Mouse (Mus musculus): ENCODE data around the gene Ccdc177. TPM values are rescaled to one million over a fixed set of nuclear protein-coding genes. Genes with fewer than 3 reads are reported as not detected.

Ccdc177 gene
- polyA plus RNA-seq, 1 experiment: not detected

GRCm38 (mm10) chr12:80786591-80786990, 26.1 kb upstream of the Ccdc177 start:
- no peak for DNase-seq
- Histone ChIP-seq H3K36me3 (ENCODE audit: control insufficient read depth, insufficient read depth, low read length) (no peaks in the 10 kb centered on the region), H3K4me1 (replicated peaks; ENCODE audit: control insufficient read depth, insufficient read depth, low read length) (peaks cover 3% of the 10 kb centered on the region), H3K27me3 (ENCODE audit: control insufficient read depth, insufficient read depth, low read length) (no peaks in the 10 kb centered on the region), H3K4me3 (ENCODE audit: control insufficient read depth, insufficient read depth, low read length) (no peak overlapping the region), H3K27ac (ENCODE audit: control insufficient read depth, insufficient read depth, low read length) (no peak overlapping the region)
- 88% methylated on average over 1 of the region's 1 CpGs for WGBS
- TF ChIP-seq POLR2A (IDR thresholded peaks at IDR 0.05; ENCODE audit: control insufficient read depth, extremely low read depth, insufficient read depth, low read length, poor library complexity): no peak
- TF ChIP-seq CTCF (IDR thresholded peaks at IDR 0.05; ENCODE audit: borderline replicate concordance, control insufficient read depth, extremely low read depth, insufficient read depth, low read length, poor library complexity): no peak

- Histone ChIP-seq H3K27me3 (ENCODE audit: control insufficient read depth, insufficient read depth, low read length) (no peaks in the 10 kb centered on the region), H3K27ac (ENCODE audit: control insufficient read depth, insufficient read depth, low read length) (no peak overlapping the region), H3K4me3 (ENCODE audit: control insufficient read depth, insufficient read depth, low read length) (no peak overlapping the region), H3K4me1 (replicated peaks; ENCODE audit: control insufficient read depth, insufficient read depth, low read length) (peaks cover 3% of the 10 kb centered on the region), H3K36me3 (ENCODE audit: control insufficient read depth, insufficient read depth, low read length) (no peaks in the 10 kb centered on the region)
- 93% methylated on average over 4 of the region's 4 CpGs for whole genome bisulfite sequencing
- DNase-seq: no peak
- no peak for TF ChIP-seq POLR2A (IDR thresholded peaks at IDR 0.05; ENCODE audit: control insufficient read depth, extremely low read depth, insufficient read depth, low read length, poor library complexity)
- no peak for TF ChIP-seq CTCF (IDR thresholded peaks at IDR 0.05; ENCODE audit: borderline replicate concordance, control insufficient read depth, extremely low read depth, insufficient read depth, low read length, poor library complexity)
Observed at GRCm38 (mm10) chr12:80785597-80785996, 25.1 kb upstream of the Ccdc177 start.

- TF ChIP-seq CTCF (IDR thresholded peaks at IDR 0.05; ENCODE audit: borderline replicate concordance, control insufficient read depth, extremely low read depth, insufficient read depth, low read length, poor library complexity): no peak
- no peak for TF ChIP-seq POLR2A (IDR thresholded peaks at IDR 0.05; ENCODE audit: control insufficient read depth, extremely low read depth, insufficient read depth, low read length, poor library complexity)
- H3K27ac ChIP-seq (ENCODE audit: control insufficient read depth, insufficient read depth, low read length): no peak overlapping the region
- 35% methylated on average over 5 of the region's 5 CpGs for WGBS
- no peak for DNase-seq
- H3K4me3 ChIP-seq (ENCODE audit: control insufficient read depth, insufficient read depth, low read length): no peak overlapping the region
- H3K27me3 ChIP-seq (ENCODE audit: control insufficient read depth, insufficient read depth, low read length): no peaks in the 10 kb centered on the region
- peaks cover 3% of the 10 kb centered on the region for H3K4me1 ChIP-seq (replicated peaks; ENCODE audit: control insufficient read depth, insufficient read depth, low read length)
- no peaks in the 10 kb centered on the region for H3K36me3 ChIP-seq (ENCODE audit: control insufficient read depth, insufficient read depth, low read length)
Observed at GRCm38 (mm10) chr12:80785005-80785404, 24.5 kb upstream of the Ccdc177 start.

- H3K36me3 ChIP-seq (ENCODE audit: control insufficient read depth, insufficient read depth, low read length): no peaks in the 10 kb centered on the region
- WGBS: 85% methylated on average over 1 of the region's 1 CpGs
Observed at GRCm38 (mm10) chr12:80783889-80784288, 23.4 kb upstream of the Ccdc177 start.

GRCm38 (mm10) chr12:80782892-80783291, 22.4 kb upstream of the Ccdc177 start:
- TF ChIP-seq CTCF (IDR thresholded peaks at IDR 0.05; ENCODE audit: borderline replicate concordance, control insufficient read depth, extremely low read depth, insufficient read depth, low read length, poor library complexity): no peak
- TF ChIP-seq POLR2A (IDR thresholded peaks at IDR 0.05; ENCODE audit: control insufficient read depth, extremely low read depth, insufficient read depth, low read length, poor library complexity): no peak
- no peaks in the 10 kb centered on the region for H3K36me3 ChIP-seq (ENCODE audit: control insufficient read depth, insufficient read depth, low read length)
- H3K27ac ChIP-seq (ENCODE audit: control insufficient read depth, insufficient read depth, low read length): no peak overlapping the region
- no peak for DNase-seq
- 83% methylated on average over 3 of the region's 3 CpGs for WGBS
- no peak overlapping the region for H3K4me3 ChIP-seq (ENCODE audit: control insufficient read depth, insufficient read depth, low read length)
- H3K27me3 ChIP-seq (ENCODE audit: control insufficient read depth, insufficient read depth, low read length): no peaks in the 10 kb centered on the region
- peaks cover 2% of the 10 kb centered on the region; the same call in 1 of the 2 replicates for H3K4me1 ChIP-seq (replicated peaks; ENCODE audit: control insufficient read depth, insufficient read depth, low read length)

More at GRCm38 (mm10) chr12:80783889-80784288, 23.4 kb upstream of the Ccdc177 start:
- H3K27me3 ChIP-seq (ENCODE audit: control insufficient read depth, insufficient read depth, low read length): no peaks in the 10 kb centered on the region
- DNase-seq: no peak
- H3K4me1 ChIP-seq (replicated peaks; ENCODE audit: control insufficient read depth, insufficient read depth, low read length): no peaks in the 10 kb centered on the region
- H3K4me3 ChIP-seq (ENCODE audit: control insufficient read depth, insufficient read depth, low read length): no peak overlapping the region
- H3K27ac ChIP-seq (ENCODE audit: control insufficient read depth, insufficient read depth, low read length): no peak overlapping the region
- no peak for TF ChIP-seq CTCF (IDR thresholded peaks at IDR 0.05; ENCODE audit: borderline replicate concordance, control insufficient read depth, extremely low read depth, insufficient read depth, low read length, poor library complexity)
- no peak for TF ChIP-seq POLR2A (IDR thresholded peaks at IDR 0.05; ENCODE audit: control insufficient read depth, extremely low read depth, insufficient read depth, low read length, poor library complexity)

GRCm38 (mm10) chr12:80782190-80782589, 21.7 kb upstream of the Ccdc177 start:
- TF ChIP-seq CTCF (IDR thresholded peaks at IDR 0.05; ENCODE audit: borderline replicate concordance, control insufficient read depth, extremely low read depth, insufficient read depth, low read length, poor library complexity) (no peak), POLR2A (IDR thresholded peaks at IDR 0.05; ENCODE audit: control insufficient read depth, extremely low read depth, insufficient read depth, low read length, poor library complexity) (no peak)
- no peaks in the 10 kb centered on the region for H3K27me3 ChIP-seq (ENCODE audit: control insufficient read depth, insufficient read depth, low read length)
- no peak overlapping the region for H3K27ac ChIP-seq (ENCODE audit: control insufficient read depth, insufficient read depth, low read length)
- WGBS: 96% methylated on average over 3 of the region's 3 CpGs
- H3K4me3 ChIP-seq (ENCODE audit: control insufficient read depth, insufficient read depth, low read length): no peak overlapping the region
- no peaks in the 10 kb centered on the region for H3K36me3 ChIP-seq (ENCODE audit: control insufficient read depth, insufficient read depth, low read length)
- H3K4me1 ChIP-seq (replicated peaks; ENCODE audit: control insufficient read depth, insufficient read depth, low read length): peaks cover 3% of the 10 kb centered on the region; the same call in 1 of the 2 replicates
- DNase-seq: no peak

- Histone ChIP-seq H3K4me1 (replicated peaks; ENCODE audit: control insufficient read depth, insufficient read depth, low read length) (peaks cover 5% of the 10 kb centered on the region), H3K36me3 (ENCODE audit: control insufficient read depth, insufficient read depth, low read length) (no peaks in the 10 kb centered on the region)
- no peak for TF ChIP-seq CTCF (IDR thresholded peaks at IDR 0.05; ENCODE audit: borderline replicate concordance, control insufficient read depth, extremely low read depth, insufficient read depth, low read length, poor library complexity)
- TF ChIP-seq POLR2A (IDR thresholded peaks at IDR 0.05; ENCODE audit: control insufficient read depth, extremely low read depth, insufficient read depth, low read length, poor library complexity): no peak
Observed at GRCm38 (mm10) chr12:80779760-80780159, 19.3 kb upstream of the Ccdc177 start.

More at GRCm38 (mm10) chr12:80779760-80780159, 19.3 kb upstream of the Ccdc177 start:
- no peaks in the 10 kb centered on the region for H3K27me3 ChIP-seq (ENCODE audit: control insufficient read depth, insufficient read depth, low read length)
- H3K4me3 ChIP-seq (ENCODE audit: control insufficient read depth, insufficient read depth, low read length): no peak overlapping the region
- H3K27ac ChIP-seq (ENCODE audit: control insufficient read depth, insufficient read depth, low read length): no peak overlapping the region
- 92% methylated on average over 4 of the region's 4 CpGs for WGBS
- DNase-seq: no peak
